Mouse (Mus musculus) limb, embryonic 14.5 days (tissue): Measurements from ENCODE around the gene Gm28051. TPM values are rescaled to one million over a fixed set of nuclear protein-coding genes. Genes with fewer than 3 reads are reported as not detected.

Source experiments
- ATAC-seq: fragments of 200-750 bp; cut with Nextera tagmentation; 2 replicates; pipeline ENCODE4 v1.8.0; 2017; ENCODE audit warnings: low read depth, moderate number of reproducible peaks, moderate TSS enrichment; ENCODE audit not compliant: low FRiP score
- DNase-seq: peaks from one replicate; pipeline ENCODE4 v3.0.0-alpha.2; 2015; ENCODE audit warnings: low spot score
- H3K27ac ChIP-seq: fragments of 300-500 bp; sonication (generic); replicated peaks from 2 replicates; pipeline ENCODE4 v1.5.1; 2014; ENCODE audit warnings: low read depth, mild to moderate bottlenecking, low read length, moderate library complexity, mixed read lengths
- H3K27me3 ChIP-seq: fragments of 300-500 bp; sonication (generic); 2 replicates; pipeline ENCODE4 v1.6.1; 2014; ENCODE audit warnings: low read length, mixed read lengths; ENCODE audit not compliant: control insufficient read depth, insufficient read depth
- H3K36me3 ChIP-seq: fragments of 300-500 bp; sonication (generic); 2 replicates; pipeline ENCODE4 v1.6.1; 2014; ENCODE audit warnings: mild to moderate bottlenecking, low read length, moderate library complexity, mixed read lengths; ENCODE audit not compliant: control insufficient read depth, insufficient read depth
- H3K4me1 ChIP-seq: fragments of 300-500 bp; sonication (generic); 2 replicates; pipeline ENCODE4 v1.6.1; 2014; ENCODE audit warnings: antibody characterized with exemption, low read length, mixed read lengths; ENCODE audit not compliant: control insufficient read depth, insufficient read depth
- H3K4me2 ChIP-seq: fragments of 300-500 bp; sonication (generic); replicated peaks from 2 replicates; pipeline ENCODE4 v1.6.1; 2014; ENCODE audit warnings: low read depth, mild to moderate bottlenecking, low read length, moderate library complexity; ENCODE audit not compliant: severe bottlenecking
- H3K4me3 ChIP-seq: fragments of 300-500 bp; sonication (generic); replicated peaks from 2 replicates; pipeline ENCODE4 v1.5.1; 2014; ENCODE audit warnings: low read length
- H3K9ac ChIP-seq: fragments of 300-500 bp; sonication (generic); 2 replicates; pipeline ENCODE4 v1.6.1; 2014; ENCODE audit warnings: mild to moderate bottlenecking, low read depth, low read length, moderate library complexity; ENCODE audit not compliant: severe bottlenecking
- H3K9me3 ChIP-seq: fragments of 300-500 bp; sonication (generic); 2 replicates; pipeline ENCODE4 v1.6.1; 2016; ENCODE audit warnings: low read length; ENCODE audit not compliant: control insufficient read depth
- POLR2A ChIP-seq: fragments of 200-500 bp; IDR thresholded peaks from 2 replicates; pipeline ENCODE4 v1.8.0; 2012; ENCODE audit warnings: inconsistent platforms, mild to moderate bottlenecking, moderate library complexity, borderline replicate concordance; ENCODE audit not compliant: insufficient read depth, insufficient read length; ENCODE audit errors: extremely low read depth
- WGBS: fragments of 180-500 bp; shearing (Covaris S2); extraction: QIAGEN DNeasy Blood & Tissue Kit; methylation state at CpG from one replicate; pipeline ENCODE4 v1.1.7; 2014; 5-methylcytosine and 5-hydroxymethylcytosine counted together
- polyA plus RNA-seq, 2 experiments: library from polyadenylated mRNA; depleted of rRNA in 1 of 2; stranded (reverse) in 1 of 2; unstranded in 1 of 2; fragments of >200 nt; fragmentation: Nextera tagmentation in 1 of 2; extraction: Ambion mirVana in 1 of 2; gene quantifications; 2 replicates each; pipeline versions ENCODE4 v1.2.1 to v1.2.3; 2012 to 2014

The Gm28051 gene
- polyA plus RNA-seq, 2 experiments: not detected

DNA sequence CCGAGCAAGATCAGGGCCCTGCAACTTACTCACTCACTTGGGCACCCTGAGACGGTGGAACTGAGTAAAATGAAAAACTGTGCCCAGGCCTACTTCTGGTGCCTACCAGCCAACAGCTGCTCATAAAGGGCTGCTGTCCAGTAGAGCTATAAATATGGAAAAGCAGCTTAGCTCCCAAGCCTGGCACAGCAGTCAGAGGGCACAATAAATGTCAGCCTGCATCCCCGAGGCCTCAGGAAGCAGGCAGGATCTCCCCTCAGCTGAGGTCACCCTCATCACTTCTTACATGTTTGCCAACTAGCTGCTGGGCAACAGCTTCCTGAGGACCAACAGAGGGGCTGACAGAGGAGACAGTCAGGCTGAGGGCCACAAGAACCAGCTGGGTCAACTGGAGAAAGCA lies 80.5 kb downstream of the Gm28051 start:
- H3K4me2 ChIP-seq: no peak overlapping the region
- TF ChIP-seq POLR2A: no peak
- no peak overlapping the region for H3K9ac ChIP-seq
- WGBS: 82% methylated on average over 3 of the region's 3 CpGs
- H3K4me3 ChIP-seq: no peak overlapping the region
- H3K36me3 ChIP-seq: peaks cover 7% of the 10 kb centered on the region; the same call in 1 of the 2 replicates
- H3K27me3 ChIP-seq: no peaks in the 10 kb centered on the region
- ATAC-seq (no peak), DNase-seq (no peak)
- H3K4me1 ChIP-seq: peaks cover 3% of the 10 kb centered on the region
- H3K9me3 ChIP-seq: no peaks in the 10 kb centered on the region
- no peak overlapping the region for H3K27ac ChIP-seq

DNA sequence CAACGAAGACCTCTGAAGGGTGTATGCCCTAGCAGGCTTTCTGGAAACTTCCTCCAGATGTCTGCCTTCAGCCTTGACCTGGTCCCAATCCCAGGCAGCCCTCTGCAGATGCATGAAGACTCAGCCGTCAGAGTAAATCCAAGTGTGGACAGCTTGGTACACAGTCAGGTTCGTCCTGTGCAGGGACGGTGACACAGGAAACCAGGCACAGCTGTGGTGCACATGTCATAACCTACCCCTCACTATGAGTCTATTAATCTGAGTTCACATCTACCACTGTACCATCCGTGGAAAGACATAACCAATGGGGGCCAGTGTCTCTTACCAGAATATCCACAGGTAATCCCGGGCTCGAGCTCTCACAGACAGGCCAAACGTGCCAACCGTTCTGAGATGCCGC lies 83.0 kb downstream of the Gm28051 start:
- no peak overlapping the region for H3K9ac ChIP-seq
- no peaks in the 10 kb centered on the region for H3K27me3 ChIP-seq
- H3K27ac ChIP-seq: no peak overlapping the region
- no peak for TF ChIP-seq POLR2A
- no peak for DNase-seq
- no peak overlapping the region for H3K4me2 ChIP-seq
- peaks cover 11% of the 10 kb centered on the region for H3K4me1 ChIP-seq
- 77% methylated on average over 10 of the region's 10 CpGs for WGBS
- H3K9me3 ChIP-seq: no peaks in the 10 kb centered on the region
- H3K36me3 ChIP-seq: peaks cover 7% of the 10 kb centered on the region; the same call in 1 of the 2 replicates
- no peak for ATAC-seq
- no peak overlapping the region for H3K4me3 ChIP-seq

DNA sequence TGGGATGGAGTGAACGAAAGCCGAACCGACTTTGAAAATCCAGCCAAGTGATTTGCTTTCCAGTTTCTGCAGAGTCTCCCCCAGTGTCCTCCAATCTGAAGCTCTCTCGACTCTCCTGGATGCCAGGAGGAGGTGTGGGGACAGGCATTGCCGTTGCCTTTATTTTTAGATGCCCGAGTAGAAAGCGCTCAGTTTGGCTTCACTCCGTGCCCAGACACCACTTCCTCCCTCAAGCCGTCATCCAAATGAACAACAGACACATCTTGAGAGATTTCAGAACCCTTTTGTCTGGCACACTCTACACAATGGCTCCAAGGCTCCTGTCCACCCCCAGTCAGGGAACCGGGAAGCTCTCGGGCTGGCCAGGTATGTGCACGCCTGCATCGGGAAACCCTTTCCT lies 83.4 kb downstream of the Gm28051 start:
- peaks cover 11% of the 10 kb centered on the region for H3K4me1 ChIP-seq
- 87% methylated on average over 13 of the region's 13 CpGs for WGBS
- H3K4me2 ChIP-seq: no peak overlapping the region
- peaks cover 7% of the 10 kb centered on the region; the same call in 1 of the 2 replicates for H3K36me3 ChIP-seq
- DNase-seq (no peak), ATAC-seq (no peak)
- H3K9ac ChIP-seq: no peak overlapping the region
- H3K9me3 ChIP-seq: no peaks in the 10 kb centered on the region
- no peak overlapping the region for H3K4me3 ChIP-seq
- no peak for TF ChIP-seq POLR2A
- no peak overlapping the region for H3K27ac ChIP-seq
- H3K27me3 ChIP-seq: no peaks in the 10 kb centered on the region

DNA sequence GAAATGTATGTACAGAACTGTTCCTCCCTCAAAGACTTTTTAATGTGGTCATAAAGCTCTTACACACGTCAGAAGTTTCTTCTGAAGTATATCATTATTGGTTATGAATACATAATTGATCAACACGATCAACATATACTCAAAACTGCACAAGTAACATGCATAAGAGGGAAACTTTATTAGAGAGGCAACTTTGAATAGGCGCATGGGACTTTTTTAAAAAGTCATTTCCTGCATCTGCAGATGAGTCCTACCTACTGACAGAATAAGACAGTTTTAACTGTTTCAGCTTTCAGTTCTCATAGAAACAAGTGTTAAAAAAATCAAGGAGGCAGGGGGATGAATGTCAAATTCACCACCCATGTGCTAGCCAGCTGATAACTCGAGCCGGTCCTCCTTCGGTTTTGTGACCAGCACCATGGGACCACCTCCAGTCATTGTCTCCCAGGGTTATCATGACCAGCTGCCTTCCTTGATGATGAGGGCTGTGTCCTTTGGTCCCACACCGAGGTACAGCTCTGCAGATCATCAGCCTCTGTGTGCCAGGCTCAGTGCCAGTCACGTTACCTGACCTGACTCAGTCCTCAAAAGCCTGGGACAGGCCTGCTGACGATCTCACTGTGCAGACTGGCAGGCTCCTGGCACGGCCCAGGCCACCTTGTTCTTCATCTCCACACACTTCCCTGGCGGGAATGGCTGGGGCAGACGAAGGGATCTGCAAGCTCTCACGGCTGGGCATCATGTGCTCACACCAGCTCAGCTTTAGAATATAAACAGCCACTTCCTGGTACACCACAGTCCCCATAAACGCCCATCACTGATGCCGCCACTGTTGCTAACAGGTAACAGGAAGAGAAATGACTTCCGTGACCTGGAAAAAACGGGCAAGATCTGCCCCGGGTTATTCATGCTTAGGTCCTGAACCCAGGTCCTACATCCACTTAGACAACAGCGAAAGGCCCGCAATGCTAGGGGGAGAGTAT lies 84.4 kb downstream of the Gm28051 start:
- Histone ChIP-seq H3K9me3 (no peaks in the 10 kb centered on the region), H3K27me3 (no peaks in the 10 kb centered on the region), H3K4me2 (no peak overlapping the region), H3K27ac (no peak overlapping the region), H3K9ac (no peak overlapping the region), H3K36me3 (peaks cover 7% of the 10 kb centered on the region; the same call in 1 of the 2 replicates), H3K4me1 (peaks cover 11% of the 10 kb centered on the region), H3K4me3 (no peak overlapping the region)
- no peak for ATAC-seq
- 80% methylated on average over 20 of the region's 20 CpGs for WGBS
- no peak for TF ChIP-seq POLR2A
- DNase-seq: no peak

DNA sequence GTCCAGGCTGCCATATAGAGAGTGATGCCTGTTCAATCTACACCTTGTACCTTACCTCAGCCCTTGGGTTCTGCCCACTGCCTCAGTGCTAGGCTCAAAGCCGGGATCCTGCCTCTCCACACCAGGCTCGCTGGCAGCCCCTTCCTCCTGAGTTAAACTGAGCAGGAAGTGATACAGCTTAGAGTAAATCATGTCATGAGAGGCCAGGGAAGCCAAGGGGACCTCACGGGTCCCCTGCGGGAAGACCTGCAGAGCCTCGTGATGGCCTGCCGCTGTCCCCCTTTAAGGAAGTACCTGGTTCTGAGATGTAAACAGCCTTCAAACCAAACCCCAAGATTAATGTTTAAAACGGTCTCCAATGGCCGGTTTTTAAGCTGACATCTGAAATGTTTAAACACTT lies 85.4 kb downstream of the Gm28051 start:
- DNase-seq: no peak
- Histone ChIP-seq H3K4me1 (peaks cover 11% of the 10 kb centered on the region), H3K4me3 (no peak overlapping the region), H3K9me3 (no peaks in the 10 kb centered on the region), H3K27ac (no peak overlapping the region), H3K4me2 (no peak overlapping the region), H3K36me3 (peaks cover 7% of the 10 kb centered on the region; the same call in 1 of the 2 replicates), H3K27me3 (no peaks in the 10 kb centered on the region), H3K9ac (no peak overlapping the region)
- no peak for TF ChIP-seq POLR2A
- ATAC-seq: no peak
- 71% methylated on average over 8 of the region's 8 CpGs for WGBS
